Mouse (Mus musculus) erythroblast, embryonic 14.5 days (primary cell): ENCODE results near the gene Podxl. TPM values are rescaled to one million over a fixed set of nuclear protein-coding genes. Genes with fewer than 3 reads are reported as not detected.

Source experiments
- H3K27me3 ChIP-seq: 2 replicates; pipeline ENCODE4 v1.6.1; 2012; ENCODE audit warnings: inconsistent platforms; ENCODE audit not compliant: control insufficient read depth
- H3K36me3 ChIP-seq: 2 replicates; pipeline ENCODE4 v1.6.1; 2012; ENCODE audit warnings: mild to moderate bottlenecking, inconsistent platforms; ENCODE audit not compliant: control insufficient read depth
- H3K4me1 ChIP-seq: 2 replicates; pipeline ENCODE4 v1.6.1; 2012; ENCODE audit warnings: inconsistent platforms; ENCODE audit not compliant: control insufficient read depth
- H3K4me3 ChIP-seq: replicated peaks from 2 replicates; pipeline ENCODE3; 2012; ENCODE audit warnings: moderate library complexity, mild to moderate bottlenecking, inconsistent platforms
- H3K9me3 ChIP-seq: 2 replicates; pipeline ENCODE4 v1.6.1; 2012; ENCODE audit warnings: low read length, inconsistent platforms, mixed read lengths; ENCODE audit not compliant: control insufficient read depth
- GATA1 ChIP-seq: IDR thresholded peaks from 2 replicates; pipeline ENCODE4 v1.6.1; 2012; ENCODE audit warnings: low read length, inconsistent platforms, mixed read lengths
- TAL1 ChIP-seq: IDR thresholded peaks from 3 replicates; pipeline ENCODE4 v1.6.1; 2012; ENCODE audit warnings: low read length, inconsistent platforms, mixed read lengths
- polyA plus RNA-seq: library from polyadenylated mRNA; stranded (reverse); fragments of >175 nt; gene quantifications from 2 replicates; pipeline ENCODE4 v1.2.3, GENCODE M21; 2012

The Podxl gene
- polyA plus RNA-seq, 1 experiment, result 0.29 TPM

DNA sequence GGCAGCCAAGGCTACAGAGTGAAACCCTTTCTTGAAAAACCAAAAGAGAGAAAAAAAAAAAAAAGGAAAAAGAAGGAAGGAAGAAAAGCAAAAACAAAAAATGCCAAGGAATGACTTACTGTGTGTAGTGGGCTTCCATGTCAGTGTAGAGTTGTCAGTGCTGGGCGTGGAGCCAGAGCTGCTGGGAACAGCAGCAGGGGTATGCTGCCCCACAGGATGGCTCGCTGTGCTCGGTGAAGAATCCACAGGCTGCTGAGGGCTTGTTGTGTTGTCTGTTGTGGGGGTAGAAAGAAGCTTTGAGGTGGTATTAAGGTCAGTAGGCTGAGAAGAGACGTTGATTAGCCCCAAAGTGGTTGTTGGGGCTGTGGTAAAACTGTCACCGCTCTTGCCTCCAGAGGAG is 35.4 kb downstream of the Podxl start:
- Histone ChIP-seq H3K36me3 (peaks cover 56% of the 10 kb centered on the region), H3K9me3 (no peaks in the 10 kb centered on the region), H3K27me3 (no peaks in the 10 kb centered on the region), H3K4me3 (no peak overlapping the region), H3K4me1 (peaks cover 19% of the 10 kb centered on the region)
- TF ChIP-seq GATA1 (no peak), TAL1 (no peak)

DNA sequence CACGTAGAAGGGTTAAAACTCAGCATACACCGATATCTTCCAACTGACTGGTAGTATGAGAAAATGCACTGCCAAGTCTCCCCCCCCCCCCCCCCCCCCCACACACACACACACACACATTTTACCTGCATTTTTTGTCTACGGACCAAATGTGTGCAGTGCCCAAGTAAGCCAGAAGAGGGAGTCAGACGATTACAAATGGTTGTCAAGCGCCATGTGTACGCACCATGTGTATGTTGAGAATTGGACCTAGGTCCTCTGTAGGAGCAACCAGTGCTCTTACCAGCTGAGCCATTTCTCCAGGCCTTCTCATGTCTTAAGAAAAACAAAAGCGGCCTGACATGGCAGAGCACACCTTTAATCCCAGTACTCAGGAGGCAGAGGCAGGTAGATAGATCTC is 35.9 kb downstream of the Podxl start:
- Histone ChIP-seq H3K4me1 (peaks cover 18% of the 10 kb centered on the region), H3K4me3 (no peak overlapping the region), H3K9me3 (no peaks in the 10 kb centered on the region), H3K36me3 (peaks cover 60% of the 10 kb centered on the region), H3K27me3 (no peaks in the 10 kb centered on the region)
- no peak for TF ChIP-seq TAL1
- no peak for TF ChIP-seq GATA1

DNA sequence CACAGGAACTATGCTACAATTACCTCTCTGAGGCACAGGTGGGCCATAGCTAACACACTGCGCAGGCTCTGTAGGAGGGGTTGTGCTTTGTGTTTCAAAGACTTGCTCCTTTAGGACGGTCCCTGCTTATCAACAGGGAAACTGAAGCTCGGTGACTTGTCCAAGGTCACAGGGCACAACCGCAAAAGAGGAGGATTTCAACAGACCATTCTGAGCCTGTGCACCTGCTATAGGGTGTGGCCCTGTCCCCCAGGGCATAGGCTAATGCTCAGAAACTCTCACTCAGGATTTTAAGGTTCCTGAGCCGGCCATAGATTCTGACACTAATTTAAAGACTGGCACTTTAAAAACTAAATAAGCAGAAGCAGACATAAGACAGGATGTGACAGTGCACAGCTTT is 36.9 kb downstream of the Podxl start:
- H3K4me3 ChIP-seq, result no peak overlapping the region
- H3K36me3 ChIP-seq, result peaks cover 70% of the 10 kb centered on the region
- TF ChIP-seq TAL1 (no peak), GATA1 (no peak)
- no peaks in the 10 kb centered on the region for H3K27me3 ChIP-seq
- no peaks in the 10 kb centered on the region for H3K9me3 ChIP-seq
- peaks cover 18% of the 10 kb centered on the region for H3K4me1 ChIP-seq

DNA sequence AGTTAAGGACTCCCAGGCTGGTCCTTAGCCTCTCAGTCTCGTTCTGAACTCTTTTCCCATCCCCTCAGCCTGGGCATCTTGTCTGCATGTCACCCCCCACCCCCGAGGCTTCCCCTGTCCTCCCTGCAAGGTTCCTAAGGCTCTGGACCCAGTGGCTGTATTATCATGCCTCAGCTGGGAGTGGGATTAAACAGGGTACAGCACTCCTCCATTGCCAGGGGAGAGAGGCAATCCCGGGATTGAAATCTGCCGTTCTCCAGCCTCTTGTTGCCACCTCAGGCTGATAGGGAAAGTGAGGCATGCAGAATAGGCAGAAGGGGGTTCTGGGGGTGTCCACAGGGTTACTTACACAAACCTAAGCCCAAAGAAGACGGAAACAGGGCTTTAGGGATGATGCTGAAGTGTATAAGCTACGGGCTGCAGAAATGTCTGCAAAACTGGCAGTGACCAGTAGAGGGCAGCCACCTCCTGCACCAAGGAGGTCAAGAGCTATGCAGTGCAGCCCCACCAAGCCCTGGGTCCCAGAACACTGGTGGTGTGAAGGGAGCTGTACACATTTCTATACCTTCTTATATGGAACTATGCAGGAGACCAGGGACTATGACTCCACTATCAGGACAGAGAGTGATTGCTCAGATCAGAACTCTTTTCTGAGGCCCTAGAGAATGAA is 38.4 kb downstream of the Podxl start:
- no peak for TF ChIP-seq TAL1
- no peak for TF ChIP-seq GATA1
- Histone ChIP-seq H3K36me3 (peaks cover 80% of the 10 kb centered on the region), H3K9me3 (no peaks in the 10 kb centered on the region), H3K4me3 (no peak overlapping the region), H3K27me3 (no peaks in the 10 kb centered on the region), H3K4me1 (peaks cover 12% of the 10 kb centered on the region)

DNA sequence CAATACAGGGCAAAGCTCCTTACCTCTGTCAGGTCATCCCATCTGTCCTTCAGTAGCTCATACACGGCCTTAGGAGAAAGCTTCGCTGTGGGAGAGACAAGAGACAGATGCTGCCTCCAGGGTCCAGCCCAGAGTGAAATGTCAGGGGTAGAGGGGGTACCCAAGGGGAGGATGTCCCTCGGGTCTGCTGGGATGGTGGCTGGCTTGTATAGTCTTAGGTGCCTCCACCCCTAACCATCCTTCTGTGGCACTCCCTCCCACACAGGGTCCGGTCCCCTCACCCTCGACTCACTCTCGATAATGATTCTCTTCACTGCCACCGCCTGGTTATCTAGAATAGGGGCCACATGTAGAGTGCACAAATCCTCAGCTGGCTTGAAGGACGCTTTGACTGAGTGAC is 39.1 kb downstream of the Podxl start:
- Histone ChIP-seq H3K27me3 (no peaks in the 10 kb centered on the region), H3K4me3 (no peak overlapping the region), H3K36me3 (peaks cover 84% of the 10 kb centered on the region), H3K4me1 (peaks cover 17% of the 10 kb centered on the region), H3K9me3 (no peaks in the 10 kb centered on the region)
- TF ChIP-seq TAL1, result no peak
- TF ChIP-seq GATA1, result no peak

DNA sequence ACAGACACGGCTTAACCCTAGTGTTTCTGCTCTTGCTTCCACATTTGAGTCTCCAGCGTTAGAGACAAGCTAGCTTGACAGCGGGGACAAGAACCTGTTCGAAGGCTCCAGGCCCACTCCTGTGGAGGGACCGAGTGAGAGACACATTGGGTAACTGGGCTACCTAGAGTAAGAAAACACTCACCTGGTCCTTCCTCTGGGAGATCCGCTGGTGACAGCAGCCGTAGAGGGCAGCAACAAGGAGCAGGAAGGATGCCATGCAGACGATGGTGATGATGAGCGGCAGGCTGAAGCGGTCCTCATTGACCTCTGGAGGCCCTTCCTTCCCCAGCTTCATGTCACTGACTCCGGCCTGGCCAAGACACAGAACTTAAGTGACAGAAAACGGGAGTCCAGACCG is 39.7 kb downstream of the Podxl start:
- H3K4me3 ChIP-seq, result no peak overlapping the region
- TF ChIP-seq TAL1 (no peak), GATA1 (no peak)
- no peaks in the 10 kb centered on the region for H3K27me3 ChIP-seq
- H3K36me3 ChIP-seq, result peaks cover 85% of the 10 kb centered on the region
- H3K9me3 ChIP-seq, result no peaks in the 10 kb centered on the region
- H3K4me1 ChIP-seq, result peaks cover 22% of the 10 kb centered on the region

DNA sequence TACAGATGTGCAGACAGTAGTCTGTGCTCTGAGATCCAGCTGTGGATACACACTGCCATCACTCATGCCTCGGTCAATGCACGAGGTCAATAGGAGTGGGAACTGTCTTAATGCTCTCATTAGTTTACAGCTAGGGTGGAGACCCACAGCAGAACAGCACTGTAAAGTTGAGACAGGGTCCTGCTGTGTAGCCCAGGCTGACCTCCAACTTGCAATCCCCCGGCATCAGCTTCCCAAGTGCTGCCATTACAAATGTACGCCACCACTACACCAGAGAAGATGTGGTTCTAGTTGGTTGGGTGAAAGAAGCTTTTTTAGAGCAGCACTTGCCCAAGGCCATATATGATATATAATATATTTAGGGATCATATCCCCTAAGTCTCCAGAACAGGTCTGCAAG is 40.1 kb downstream of the Podxl start:
- TF ChIP-seq TAL1, result no peak
- no peak for TF ChIP-seq GATA1
- Histone ChIP-seq H3K36me3 (peaks cover 87% of the 10 kb centered on the region), H3K27me3 (no peaks in the 10 kb centered on the region), H3K4me3 (no peak overlapping the region), H3K4me1 (peaks cover 26% of the 10 kb centered on the region), H3K9me3 (no peaks in the 10 kb centered on the region)

DNA sequence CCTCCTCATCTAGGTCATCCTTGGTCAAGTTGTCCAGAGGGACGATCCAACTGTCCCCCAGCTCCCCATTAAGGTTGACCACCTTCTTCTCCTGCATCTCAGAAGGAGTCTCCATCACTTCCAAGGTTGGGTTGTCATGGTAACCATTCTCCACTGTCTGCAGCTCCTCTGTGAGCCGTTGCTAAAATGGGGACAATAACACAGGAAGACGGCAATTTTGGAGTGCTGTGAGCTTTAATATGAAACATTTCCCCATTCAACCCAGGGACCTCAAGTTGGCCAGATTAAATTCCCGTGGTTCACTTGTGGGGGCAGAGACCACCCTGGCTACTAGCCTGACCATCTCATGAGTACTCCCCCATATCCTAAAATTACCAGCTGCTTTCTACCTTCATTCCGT is 40.7 kb downstream of the Podxl start:
- no peak overlapping the region for H3K4me3 ChIP-seq
- peaks cover 87% of the 10 kb centered on the region for H3K36me3 ChIP-seq
- TF ChIP-seq GATA1, result no peak
- TF ChIP-seq TAL1, result no peak
- no peaks in the 10 kb centered on the region for H3K27me3 ChIP-seq
- no peaks in the 10 kb centered on the region for H3K9me3 ChIP-seq
- H3K4me1 ChIP-seq, result peaks cover 27% of the 10 kb centered on the region

DNA sequence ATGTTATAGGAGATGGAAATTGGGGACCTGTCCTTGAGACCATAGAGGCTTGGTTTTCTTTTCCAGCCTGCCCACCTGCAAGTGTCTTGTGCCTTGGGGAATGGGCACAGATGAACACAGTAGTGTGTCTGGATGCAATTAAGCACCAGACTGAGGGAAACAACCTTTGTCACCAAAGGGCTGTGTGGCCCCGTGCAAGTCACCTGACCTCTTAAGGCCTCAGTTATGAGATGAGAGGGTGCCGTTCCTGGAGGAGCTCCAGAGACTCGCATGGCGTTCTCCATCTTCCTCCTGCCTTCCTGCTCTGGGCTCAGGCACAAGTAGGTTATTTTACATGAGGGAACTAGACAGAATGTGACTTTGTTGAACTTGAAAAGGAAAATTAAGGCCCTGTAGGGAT is 41.3 kb downstream of the Podxl start:
- Histone ChIP-seq H3K36me3 (peaks cover 91% of the 10 kb centered on the region), H3K9me3 (no peaks in the 10 kb centered on the region), H3K4me3 (no peak overlapping the region), H3K27me3 (no peaks in the 10 kb centered on the region), H3K4me1 (peaks cover 31% of the 10 kb centered on the region)
- TF ChIP-seq TAL1 (no peak), GATA1 (no peak)
